ENCODE assay signal across 12 mouse cellular contexts in genomic region chr19:29940239-29940638, GRCm38 (mm10). TPM values are rescaled to one million over a fixed set of nuclear protein-coding genes. Genes with fewer than 3 reads are reported as not detected.
DNase-seq lines count a peak whose midpoint lies in the region; ATAC-seq lines count a peak whose summit lies in the region.
"Had no signal": no experiment of that assay in that cellular context is flagged by ENCODE, and none has a peak within 500 bp of the region (broad histone marks: within the 10 kb centered on the region; RNA-seq: fewer than 3 reads in every experiment).

No protein-coding gene starts in this region.

- H3K27me3 ChIP-seq in megakaryocyte, embryonic 14.5 days (replicated peaks), result no peaks in the 10 kb centered on the region
- H3K27me3 ChIP-seq: hindbrain, embryonic 15.5 days; neural tube, embryonic 12.5 days had no signal

- no peaks in the 10 kb centered on the region for H3K9me3 ChIP-seq in megakaryocyte, embryonic 14.5 days
- H3K9me3 ChIP-seq: hindbrain, embryonic 15.5 days; neural tube, embryonic 12.5 days had no signal

- H3K36me3 ChIP-seq in megakaryocyte, embryonic 14.5 days (replicated peaks; ENCODE audit: low read length), result no peaks in the 10 kb centered on the region
- H3K36me3 ChIP-seq: hindbrain, embryonic 15.5 days; neural tube, embryonic 12.5 days had no signal

- H3K4me3 ChIP-seq in megakaryocyte, embryonic 14.5 days (replicated peaks), result peak overlapping the region; percentile 79
- H3K4me3 ChIP-seq: hindbrain, embryonic 15.5 days; neural tube, embryonic 12.5 days had no signal

- peaks cover 9% of the 10 kb centered on the region for H3K4me1 ChIP-seq in megakaryocyte, embryonic 14.5 days
- H3K4me1 ChIP-seq: hindbrain, embryonic 15.5 days; neural tube, embryonic 12.5 days had no signal

- no peak for DNase-seq in frontal cortex, postnatal 14 days (ENCODE audit: low spot score in 2 of 2)
- DNase-seq in heart, postnatal 4 days, result peak; percentile 23
- no peak for DNase-seq in right cerebral cortex, postnatal 36 days (ENCODE audit: low spot score in 2 of 2)
- no peak for DNase-seq in thymus, postnatal 14 days
- DNase-seq in left cerebral cortex, postnatal 10 days (ENCODE audit: extremely low spot score in 1 of 2, low spot score in 2 of 2), result no peak
- DNase-seq: cerebellum, adult 18-20 months; spleen, adult 18-20 months had no signal

- intact Hi-C loops in left cerebral cortex, postnatal 10 days (cut with DNase I), result no loop called here

- ATAC-seq in frontal cortex, adult (ENCODE audit: low TSS enrichment), result peak; percentile 59; the same call in 1 of the 2 replicates
- ATAC-seq in common myeloid progenitor, adult 5-6 weeks (replicated peaks; ENCODE audit: low read depth, poor library complexity, severe bottlenecking), result peak; percentile 71

RNA-seq across cellular contexts. Expression of gene Il33, which starts 15.3 kb away (rescaled TPM):
- total RNA-seq in common myeloid progenitor, adult 5-6 weeks (2017), result not detected in 2 replicates
- 1 to 10 TPM; 2.5 to 3.4 TPM for total RNA-seq in heart, postnatal 4 days (2021)
- polyA plus RNA-seq in megakaryocyte, embryonic 14.5 days (2012; ENCODE audit: insufficient read depth, low replicate concordance), result not detected in 2 replicates
- 1 to 10 TPM; 5.8 to 6.2 TPM for total RNA-seq in left cerebral cortex, postnatal 10 days (2021)
